Mouse (Mus musculus) kidney, adult 2 months (tissue): Measurements from ENCODE around the gene Krtap7-1.

Experiments
- CTCF ChIP-seq: fragments of 200-500 bp; conservative IDR thresholded peaks from 2 replicates; pipeline ENCODE4 v1.5.1; 2011; ENCODE audit warnings: low read depth, mild to moderate bottlenecking, control low read depth, low read length, moderate library complexity, mixed read lengths; ENCODE audit not compliant: insufficient read depth, insufficient read length
- POLR2A ChIP-seq: fragments of 200-500 bp; IDR thresholded peaks from one replicate; pipeline ENCODE4 v1.6.1; 2011; ENCODE audit warnings: low read depth, low read length, control low read depth

DNA sequence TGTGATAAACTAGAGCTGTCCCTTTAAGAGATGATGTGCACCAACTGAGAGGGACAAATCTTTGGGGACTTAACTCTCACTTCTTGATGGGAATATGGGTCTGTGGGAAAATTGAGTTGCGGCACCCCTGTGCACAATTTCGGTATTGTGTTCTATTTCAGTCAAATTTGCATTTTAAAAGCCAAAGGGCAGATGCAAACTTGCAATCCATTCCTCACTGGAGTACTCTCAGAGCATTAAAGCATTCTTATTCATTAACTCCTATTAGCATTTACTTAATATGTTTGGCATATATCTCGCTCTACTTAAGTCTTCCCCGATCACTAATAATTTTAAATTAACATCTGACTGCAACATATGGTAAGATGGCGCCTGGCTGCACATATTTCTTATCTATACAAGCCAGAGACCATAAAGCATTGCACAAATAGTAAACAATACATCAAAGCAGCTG is 29.9 kb upstream of the Krtap7-1 start:
- TF ChIP-seq POLR2A (no peak), CTCF (no peak)
